ENCODE assay signal across 10 mouse cellular contexts in genomic region chr6:124839805-124840204, GRCm38 (mm10). TPM values are rescaled to one million over a fixed set of nuclear protein-coding genes. Genes with fewer than 3 reads are reported as not detected.
A peak's percentile ranks its signal among the peaks of the same experiment; 100 is the strongest.
DNase-seq lines count a peak whose midpoint lies in the region; ATAC-seq and TF ChIP-seq lines count a peak whose summit lies in the region.
"Had no signal": no experiment of that assay in that cellular context is flagged by ENCODE, and none has a peak within 500 bp of the region (broad histone marks: within the 10 kb centered on the region; RNA-seq: fewer than 3 reads in every experiment).

No protein-coding gene starts in this region.

- peaks cover 6% of the 10 kb centered on the region for H3K4me1 ChIP-seq in embryonic facial prominence, embryonic 11.5 days (ENCODE audit: control insufficient read depth, insufficient read depth, low read length)
- H3K4me1 ChIP-seq in heart, embryonic 15.5 days (replicated peaks): peaks cover 40% of the 10 kb centered on the region
- peaks cover 36% of the 10 kb centered on the region for H3K4me1 ChIP-seq in midbrain, embryonic 10.5 days

- peak; percentile 36 for DNase-seq in cerebellum, adult 11-12 months
- no peak for DNase-seq in cerebellum, adult 9-10 months
- no peak for DNase-seq in embryonic facial prominence, embryonic 11.5 days (ENCODE audit: low spot score)
- DNase-seq in midbrain, embryonic 10.5 days (ENCODE audit: low spot score): peak; percentile 33
- no peak for DNase-seq in layer of hippocampus, adult 2 months (ENCODE audit: low spot score in 2 of 2)
- no peak for DNase-seq in spleen, postnatal 36 days (ENCODE audit: low spot score in 2 of 2)
- DNase-seq in layer of hippocampus, adult 9-10 months (ENCODE audit: low spot score): no peak
- DNase-seq: lung, postnatal 4 days had no signal

- 6% methylated on average over 8 of the region's 8 CpGs for WGBS in embryonic facial prominence, embryonic 11.5 days
- WGBS in heart, embryonic 15.5 days: 12% methylated on average over 8 of the region's 8 CpGs
- WGBS in midbrain, embryonic 10.5 days: 15% methylated on average over 8 of the region's 8 CpGs

- no peak for TF ChIP-seq CTCF in layer of hippocampus, adult 2 months (conservative IDR thresholded peaks at IDR 0.05)

- peak overlapping the region; percentile 29 for H3K9ac ChIP-seq in embryonic facial prominence, embryonic 11.5 days (replicated peaks; ENCODE audit: low read length)
- H3K9ac ChIP-seq in heart, embryonic 15.5 days: peak overlapping the region; percentile 41

- no peak overlapping the region for H3K4me3 ChIP-seq in embryonic facial prominence, embryonic 11.5 days (ENCODE audit: low read depth, low read length)
- no peak overlapping the region for H3K4me3 ChIP-seq in heart, embryonic 15.5 days
- peak overlapping the region; percentile 30 for H3K4me3 ChIP-seq in midbrain, embryonic 10.5 days
- H3K4me3 ChIP-seq in layer of hippocampus, adult 2 months: no peak overlapping the region

- H3K27me3 ChIP-seq in embryonic facial prominence, embryonic 11.5 days (ENCODE audit: control insufficient read depth, insufficient read depth, low read length): no peaks in the 10 kb centered on the region
- H3K27me3 ChIP-seq in heart, embryonic 15.5 days: no peaks in the 10 kb centered on the region
- peaks cover 11% of the 10 kb centered on the region; the same call in 1 of the 2 replicates for H3K27me3 ChIP-seq in midbrain, embryonic 10.5 days (ENCODE audit: low read depth, poor library complexity, severe bottlenecking)

- H3K36me3 ChIP-seq in embryonic facial prominence, embryonic 11.5 days (replicated peaks; ENCODE audit: control insufficient read depth, insufficient read depth, low read depth, low read length): no peaks in the 10 kb centered on the region; the same call in 1 of the 2 replicates
- no peaks in the 10 kb centered on the region for H3K36me3 ChIP-seq in heart, embryonic 15.5 days
- peaks cover 14% of the 10 kb centered on the region for H3K36me3 ChIP-seq in midbrain, embryonic 10.5 days

- peak; percentile 15; the same call in 1 of the 2 replicates for ATAC-seq in embryonic facial prominence, embryonic 11.5 days (replicated peaks; ENCODE audit: insufficient number of reproducible peaks, low FRiP score, low TSS enrichment, low read depth)
- ATAC-seq in heart, embryonic 15.5 days (replicated peaks; ENCODE audit: insufficient number of reproducible peaks, insufficient read depth, low FRiP score, low read depth): peak; percentile 33

- H3K9me3 ChIP-seq in embryonic facial prominence, embryonic 11.5 days (replicated peaks; ENCODE audit: control insufficient read depth, low read length): no peaks in the 10 kb centered on the region
- no peaks in the 10 kb centered on the region for H3K9me3 ChIP-seq in heart, embryonic 15.5 days (replicated peaks)
- H3K9me3 ChIP-seq in midbrain, embryonic 10.5 days (replicated peaks): no peaks in the 10 kb centered on the region

- H3K27ac ChIP-seq in embryonic facial prominence, embryonic 11.5 days (replicated peaks; ENCODE audit: low read depth, low read length): no peak overlapping the region
- peak overlapping the region; percentile 38 for H3K27ac ChIP-seq in heart, embryonic 15.5 days
- peak overlapping the region; percentile 43 for H3K27ac ChIP-seq in midbrain, embryonic 10.5 days (replicated peaks)
- no peak overlapping the region for H3K27ac ChIP-seq in layer of hippocampus, adult 2 months

- H3K4me2 ChIP-seq in embryonic facial prominence, embryonic 11.5 days (ENCODE audit: low read depth, low read length): no peak overlapping the region; the same call in 1 of the 2 replicates
- H3K4me2 ChIP-seq in heart, embryonic 15.5 days: peak overlapping the region; percentile 38

RNA-seq across cellular contexts. Expression of gene Gnb3, which starts 0.3 kb away (rescaled TPM):
- polyA plus RNA-seq in embryonic facial prominence, embryonic 11.5 days (2014; fragmentation: Nextera tagmentation; extraction: Ambion mirVana): 0.27 and 0.56 TPM in 2 replicates
- 4.9 and 5.2 TPM in 2 replicates for polyA plus RNA-seq in heart, embryonic 15.5 days (2015; fragmentation: Nextera tagmentation; extraction: Ambion mirVana)
- polyA plus RNA-seq in midbrain, embryonic 10.5 days (2016; fragmentation: Nextera tagmentation; extraction: Ambion mirVana): 0.89 and 3.4 TPM in 2 replicates
- total RNA-seq in layer of hippocampus, adult 2 months (2021): under 1 TPM in 1 of 2 experiments, not detected in 1; 0.20 TPM
- polyA plus RNA-seq: C2C12 had no signal

RNA-seq across cellular contexts. Expression of gene Cdca3, which starts 10.5 kb away (rescaled TPM):
- polyA plus RNA-seq in embryonic facial prominence, embryonic 11.5 days (2014; fragmentation: Nextera tagmentation; extraction: Ambion mirVana): 210 and 212 TPM in 2 replicates
- polyA plus RNA-seq in heart, embryonic 15.5 days (2015; fragmentation: Nextera tagmentation; extraction: Ambion mirVana): 117 and 128 TPM in 2 replicates
- 258 and 273 TPM in 2 replicates for polyA plus RNA-seq in midbrain, embryonic 10.5 days (2016; fragmentation: Nextera tagmentation; extraction: Ambion mirVana)
- total RNA-seq in layer of hippocampus, adult 2 months (2021): 1 to 10 TPM in 1 of 2 experiments, under 1 TPM in 1; 0.47 to 1.3 TPM

RNA-seq across cellular contexts. Expression of gene Usp5, which starts 10.5 kb away (rescaled TPM):
- polyA plus RNA-seq in embryonic facial prominence, embryonic 11.5 days (2014; fragmentation: Nextera tagmentation; extraction: Ambion mirVana): 128 and 133 TPM in 2 replicates
- 87.2 and 114 TPM in 2 replicates for polyA plus RNA-seq in heart, embryonic 15.5 days (2015; fragmentation: Nextera tagmentation; extraction: Ambion mirVana)
- 212 and 228 TPM in 2 replicates for polyA plus RNA-seq in midbrain, embryonic 10.5 days (2016; fragmentation: Nextera tagmentation; extraction: Ambion mirVana)
- total RNA-seq in layer of hippocampus, adult 2 months (2021): 100 to 1,000 TPM; 185 to 198 TPM

RNA-seq across cellular contexts. Expression of gene P3h3, which starts 17.7 kb away (rescaled TPM):
- 14.7 and 18.5 TPM in 2 replicates for polyA plus RNA-seq in embryonic facial prominence, embryonic 11.5 days (2014; fragmentation: Nextera tagmentation; extraction: Ambion mirVana)
- 14.0 and 24.2 TPM in 2 replicates for polyA plus RNA-seq in heart, embryonic 15.5 days (2015; fragmentation: Nextera tagmentation; extraction: Ambion mirVana)
- polyA plus RNA-seq in midbrain, embryonic 10.5 days (2016; fragmentation: Nextera tagmentation; extraction: Ambion mirVana): 8.3 and 9.9 TPM in 2 replicates
- total RNA-seq in layer of hippocampus, adult 2 months (2021): 10 to 100 TPM; 33.7 to 36.7 TPM

RNA-seq across cellular contexts. Expression of gene Gpr162, which starts 24.0 kb away (rescaled TPM):
- 0.59 and 0.72 TPM in 2 replicates for polyA plus RNA-seq in embryonic facial prominence, embryonic 11.5 days (2014; fragmentation: Nextera tagmentation; extraction: Ambion mirVana)
- 2.2 and 2.4 TPM in 2 replicates for polyA plus RNA-seq in heart, embryonic 15.5 days (2015; fragmentation: Nextera tagmentation; extraction: Ambion mirVana)
- 2.8 and 3.6 TPM in 2 replicates for polyA plus RNA-seq in midbrain, embryonic 10.5 days (2016; fragmentation: Nextera tagmentation; extraction: Ambion mirVana)
- total RNA-seq in layer of hippocampus, adult 2 months (2021): 100 to 1,000 TPM; 181 to 199 TPM

Comparison
In these comparisons a context has a peak if more than half of its experiments do, and no peak if none do; other contexts are left out.
1. DNase-seq: peak in cerebellum, adult 11-12 months (single experiment) and midbrain, embryonic 10.5 days (single experiment); none in cerebellum, adult 9-10 months (single experiment), embryonic facial prominence, embryonic 11.5 days (single experiment), layer of hippocampus, adult 2 months (0 of 2), spleen, postnatal 36 days (0 of 2) and layer of hippocampus, adult 9-10 months (single experiment).
2. H3K27ac ChIP-seq: peak in heart, embryonic 15.5 days (single experiment) and midbrain, embryonic 10.5 days (single experiment); none in embryonic facial prominence, embryonic 11.5 days (single experiment) and layer of hippocampus, adult 2 months (single experiment).